Mouse (Mus musculus) MEL-GATA-1-ER (cell line): ENCODE data around the gene Pced1b.
"Not testable (repeated sequence)": the region's sequence is repeated elsewhere in the genome, so short reads cannot be mapped to it uniquely, and the experiment has no call there.

Experiments used
- DNase-seq: peaks from one replicate; pipeline ENCODE4 v3.0.0-alpha.2; 2012; ENCODE audit warnings: low read depth; ENCODE audit errors: extremely low read depth

Gene Pced1b

DNA sequence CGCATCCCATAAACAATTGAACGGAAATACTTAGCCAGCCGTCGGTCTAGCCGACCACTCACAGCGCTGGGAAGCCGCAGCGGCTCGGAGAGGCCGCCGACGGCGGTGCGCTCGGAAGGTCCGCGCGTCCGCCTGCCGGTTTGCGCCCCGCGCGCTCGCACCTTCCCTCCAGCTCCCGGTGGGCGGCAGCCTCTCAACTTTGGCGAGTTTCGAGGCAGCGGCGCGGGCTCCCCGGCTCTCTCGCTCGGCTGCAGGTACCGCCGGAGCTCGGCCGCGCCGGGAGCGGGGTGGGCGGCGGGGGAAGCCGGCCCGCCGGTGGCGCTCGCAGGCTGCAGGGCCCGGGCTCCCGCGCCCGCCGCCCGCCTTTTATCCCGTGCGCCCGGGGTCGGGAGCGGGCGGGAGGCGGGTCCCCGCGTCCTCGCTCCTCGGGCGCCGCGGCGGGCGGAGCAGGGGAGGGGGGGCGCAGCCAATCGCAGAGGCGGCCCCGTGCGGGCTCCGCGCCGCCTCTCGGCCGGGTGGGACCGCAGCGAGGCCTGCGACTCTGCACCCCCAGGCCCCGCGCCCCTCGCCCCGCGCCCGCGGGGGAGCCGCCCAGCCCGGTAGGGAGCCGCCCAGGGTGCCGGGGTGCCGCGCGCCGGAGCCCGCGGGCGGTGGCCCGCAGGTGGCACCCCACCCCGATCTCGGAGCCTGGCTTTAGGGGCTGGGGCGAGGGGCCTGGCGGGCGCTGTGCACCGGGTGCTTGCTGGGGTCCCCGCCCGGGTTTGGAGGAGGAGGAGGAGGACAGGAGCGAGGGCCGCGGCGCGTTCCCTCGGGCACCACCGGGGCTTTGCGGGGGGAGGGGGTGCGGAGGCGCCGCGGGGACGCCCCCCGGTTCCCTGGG lies at the start of gene Pced1b, which contains the start of gene Amigo2:
Gene Pced1b, plus strand, starts transcription at position 197 of the 880 bp plus-strand sequence.
Gene Amigo2, minus strand, starts transcription at position 377 of the 880 bp plus-strand sequence.
- no peak for DNase-seq

DNA sequence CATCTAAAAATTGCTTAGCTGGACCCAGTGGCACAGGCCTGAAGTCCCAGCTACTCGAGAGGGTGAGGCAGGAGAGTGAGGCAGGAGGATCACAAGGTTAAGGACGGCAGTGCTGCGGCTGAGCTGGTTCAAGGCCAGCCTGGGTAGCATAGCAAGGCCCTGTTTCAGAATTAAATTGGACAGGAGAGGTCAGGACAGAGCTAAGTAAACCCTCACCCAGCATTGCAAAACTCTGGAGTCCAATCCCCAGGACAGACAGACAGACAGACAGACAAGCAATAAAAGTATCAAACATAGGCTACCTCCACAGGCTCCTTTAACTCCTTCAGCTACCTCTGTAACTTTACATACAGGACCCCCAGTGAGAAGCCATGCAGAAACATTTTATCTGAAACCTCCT lies 42.0 kb upstream of the Pced1b start:
- no peak for DNase-seq

DNA sequence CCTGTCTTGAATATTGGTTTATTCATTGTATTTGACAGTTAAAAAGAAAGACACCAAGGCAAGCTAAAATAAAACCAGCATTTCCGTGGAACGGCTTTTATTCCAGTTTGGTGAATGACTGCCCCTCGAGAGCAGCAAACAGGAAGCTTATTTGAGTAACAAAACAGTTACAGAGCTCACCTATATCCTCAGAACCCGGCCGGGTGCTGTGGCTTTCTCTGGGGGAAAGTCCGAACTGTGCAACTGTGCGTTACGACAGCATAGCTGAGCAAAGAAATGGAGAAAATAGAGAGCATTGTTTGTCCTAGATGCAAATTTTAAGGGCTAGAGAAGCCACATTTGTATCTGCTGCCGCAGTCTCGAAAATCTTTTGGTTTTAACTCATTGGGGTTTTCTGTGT lies 41.1 kb upstream of the Pced1b start:
- no peak for DNase-seq

DNA sequence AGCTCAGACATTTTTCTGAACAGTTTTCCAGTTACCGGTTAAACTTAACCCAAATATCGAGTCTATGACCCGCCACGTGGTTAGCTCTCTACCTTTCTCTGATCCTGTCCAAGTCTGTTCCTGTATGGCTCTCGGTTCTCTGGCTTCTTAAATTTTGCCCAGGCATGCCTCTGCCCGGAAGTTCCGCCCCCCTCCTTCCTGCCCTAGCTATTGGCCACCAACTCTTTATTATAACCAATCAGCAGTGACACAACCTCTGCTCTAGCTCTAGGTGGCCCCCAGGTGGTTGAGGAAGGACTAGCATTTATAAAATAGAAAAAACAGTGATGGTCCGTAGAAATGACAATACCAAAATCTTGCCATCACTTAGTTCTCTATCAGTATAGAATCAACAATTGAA lies 40.4 kb upstream of the Pced1b start:
- DNase-seq: no peak

DNA sequence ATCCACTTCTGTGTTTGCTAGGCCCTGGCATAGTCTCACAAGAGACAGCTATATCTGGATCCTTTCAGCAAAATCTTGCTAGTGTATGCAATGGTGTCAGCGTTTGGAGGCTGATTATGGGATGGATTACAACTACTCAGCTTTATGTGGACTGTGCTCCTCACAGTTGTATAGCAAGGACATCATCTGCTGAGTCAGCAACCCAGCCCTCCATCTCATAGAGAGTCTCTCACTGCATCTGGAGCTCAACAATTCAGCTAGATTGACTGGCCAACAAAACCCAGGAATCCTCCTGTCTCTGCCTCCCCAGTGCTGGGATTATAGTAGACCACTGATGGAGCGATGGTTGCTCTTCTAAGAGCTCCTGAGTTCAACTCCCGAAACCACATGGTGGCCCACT lies 37.2 kb upstream of the Pced1b start:
- not testable (repeated sequence) for DNase-seq

DNA sequence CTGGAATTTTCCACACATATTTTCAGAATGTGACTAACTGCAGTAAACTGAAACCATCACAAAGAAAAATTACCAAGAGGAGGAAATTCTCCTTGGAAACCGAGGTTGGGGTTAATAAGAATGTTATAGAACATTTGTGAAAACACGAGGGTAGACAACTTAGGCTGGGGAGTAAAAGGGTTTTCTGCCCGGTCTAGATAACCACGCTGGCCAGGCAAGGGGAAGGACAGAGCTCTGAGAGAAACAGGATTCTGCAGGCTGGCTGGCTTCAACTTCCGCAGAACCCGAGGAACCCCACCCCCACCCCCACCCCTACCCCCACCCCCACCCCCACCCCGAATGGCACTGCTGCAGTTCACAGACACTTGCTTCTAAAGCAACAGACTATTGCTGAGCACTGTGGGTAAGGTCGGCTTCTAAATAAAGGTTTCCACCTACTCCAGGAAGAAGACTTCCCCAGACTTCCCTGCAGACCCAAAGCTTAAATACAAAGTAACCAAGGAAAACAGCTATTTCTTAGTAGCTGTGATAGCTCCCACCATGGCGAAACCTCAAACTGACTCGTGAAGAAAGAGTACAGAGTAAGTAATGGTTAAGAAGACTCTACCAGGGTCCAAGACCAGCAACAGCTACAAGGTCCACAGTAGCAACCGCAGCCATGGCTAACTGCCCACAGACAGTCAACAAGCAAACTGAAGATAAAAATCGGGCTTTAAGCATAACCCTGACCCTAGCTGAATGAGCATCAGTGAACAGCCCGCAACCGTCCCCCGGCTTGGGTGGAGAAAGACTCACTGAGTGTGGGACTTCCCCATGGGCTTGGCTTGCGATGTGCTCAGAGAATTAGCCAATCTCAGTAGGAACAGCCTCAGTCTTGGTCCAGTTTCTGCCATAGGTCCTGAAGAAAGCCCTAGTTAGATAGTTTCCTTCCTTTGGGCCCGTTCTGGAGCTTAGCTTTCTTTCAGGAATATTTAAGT lies 34.1 kb upstream of the Pced1b start:
- no peak for DNase-seq

DNA sequence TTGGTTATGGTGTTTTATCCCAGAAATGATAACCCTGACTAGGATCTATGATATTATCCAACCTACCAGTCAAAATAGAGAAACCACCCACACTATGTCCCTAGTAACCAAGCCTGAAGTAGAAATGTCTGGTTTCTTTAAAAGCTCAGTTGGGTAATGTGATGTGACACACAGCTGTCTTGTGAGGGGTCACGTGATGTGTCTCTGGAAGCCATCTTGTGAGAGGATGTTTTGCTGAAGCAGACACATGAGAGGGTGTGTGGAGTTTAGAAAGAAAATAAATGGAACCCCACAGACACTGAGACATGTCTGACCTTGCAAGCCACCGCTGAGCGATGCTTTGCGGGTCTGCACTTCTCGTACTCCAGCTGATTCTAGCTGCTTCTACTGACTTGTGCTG lies 30.1 kb upstream of the Pced1b start:
- DNase-seq: no peak

DNA sequence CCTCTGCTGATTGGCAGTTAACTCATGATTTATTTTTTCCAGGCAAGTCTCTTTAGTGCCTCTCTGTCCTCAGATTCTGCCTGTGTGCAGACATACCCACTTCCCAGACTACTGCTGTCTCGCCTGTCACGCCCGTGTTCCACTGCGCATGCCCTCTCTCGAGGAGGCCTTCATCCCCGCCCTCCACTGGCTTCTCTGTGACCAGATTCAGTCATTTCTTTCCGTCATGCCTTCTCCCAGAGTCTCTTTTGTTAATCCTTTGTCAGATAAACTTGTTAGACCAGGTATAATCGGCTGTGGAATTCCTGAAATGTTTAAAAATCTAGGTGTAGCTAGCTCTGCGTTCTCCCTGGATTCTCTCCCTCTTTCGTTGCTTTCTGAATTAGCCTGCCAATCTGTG lies 23.5 kb upstream of the Pced1b start:
- DNase-seq: no peak

DNA sequence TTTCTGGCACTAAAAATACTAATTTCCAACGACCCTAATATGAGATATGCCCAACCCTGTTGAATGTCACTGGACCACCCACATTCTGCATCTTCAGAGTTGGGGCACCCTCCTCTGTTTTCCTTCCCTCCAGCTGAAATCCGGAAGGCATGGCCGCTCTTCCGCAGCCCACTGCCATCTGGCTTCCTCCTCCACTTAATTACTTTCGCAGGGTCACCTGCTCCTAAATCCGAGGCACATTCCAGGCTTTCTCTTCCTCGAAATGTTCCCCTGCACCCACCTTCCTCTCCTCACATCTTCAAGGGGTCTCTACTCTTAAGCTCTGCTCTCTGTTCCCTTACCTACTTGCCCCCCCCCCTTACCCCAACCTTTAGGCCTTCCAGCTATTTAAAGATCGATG lies 22.9 kb upstream of the Pced1b start:
- DNase-seq: no peak

DNA sequence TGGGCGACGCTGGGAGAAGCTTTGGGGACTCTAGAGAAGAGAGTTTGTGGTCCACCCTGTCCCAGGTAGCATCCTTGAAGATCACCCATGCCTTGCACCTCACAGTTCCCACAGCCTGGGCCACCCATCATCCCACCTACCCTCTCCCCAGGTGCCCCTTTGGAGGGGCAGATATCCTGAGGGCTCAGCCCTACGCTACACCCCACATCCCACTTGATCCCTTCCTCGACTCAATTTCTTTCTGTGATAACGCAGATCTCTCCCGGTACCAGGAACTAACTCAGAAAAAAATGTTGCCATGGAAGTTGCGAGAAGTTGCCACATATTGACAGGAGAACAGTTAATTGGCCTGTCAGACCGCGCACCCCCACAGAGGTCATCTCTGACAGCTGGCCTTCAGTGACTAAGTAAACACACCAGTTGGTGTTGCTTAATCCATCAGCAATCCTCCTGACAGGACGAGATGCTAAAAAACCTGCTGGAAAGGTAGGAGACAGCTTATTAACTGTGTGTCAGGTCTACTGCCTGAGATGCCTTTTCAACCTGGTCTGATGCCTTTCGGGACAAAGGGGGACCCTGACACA lies 17.3 kb upstream of the Pced1b start:
- DNase-seq: no peak

DNA sequence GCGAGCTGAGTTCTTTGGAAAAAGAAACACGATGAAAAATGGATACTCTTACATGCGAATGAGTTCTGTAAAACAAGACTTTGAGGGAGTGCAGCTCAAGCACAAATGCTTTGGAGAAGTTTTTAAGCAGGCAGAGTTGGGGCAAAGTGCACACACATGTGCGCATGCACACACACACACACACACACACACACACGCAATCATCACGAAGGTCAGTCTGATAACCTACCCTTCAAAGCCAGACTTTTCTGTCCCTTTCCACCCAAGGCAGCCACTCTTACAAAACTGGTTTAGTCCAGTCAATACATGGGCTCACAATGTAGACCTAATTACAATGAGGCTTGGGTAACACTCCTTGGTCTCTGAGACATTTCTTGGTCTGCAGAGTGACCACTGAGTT lies 12.8 kb upstream of the Pced1b start:
- DNase-seq: no peak

DNA sequence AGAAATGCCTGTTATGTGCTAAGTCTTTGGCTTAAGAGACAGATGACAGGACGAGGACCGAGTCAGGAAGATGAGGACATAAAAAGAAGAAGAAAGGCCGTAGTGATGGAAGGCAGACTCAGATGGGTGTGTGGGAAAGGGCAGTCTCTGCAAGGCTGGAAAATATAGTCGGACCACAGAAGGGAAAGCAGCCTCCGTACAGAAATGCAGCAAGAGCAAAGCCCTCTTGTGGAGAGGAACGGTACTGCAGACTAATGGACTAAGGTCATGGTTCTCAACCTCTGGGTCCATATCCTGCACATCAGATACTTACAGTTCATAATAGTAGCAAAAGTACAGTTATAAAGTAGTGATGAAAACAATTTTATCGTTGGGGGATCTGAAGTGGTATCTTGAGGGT lies 11.7 kb upstream of the Pced1b start:
- DNase-seq: peak; percentile 68

DNA sequence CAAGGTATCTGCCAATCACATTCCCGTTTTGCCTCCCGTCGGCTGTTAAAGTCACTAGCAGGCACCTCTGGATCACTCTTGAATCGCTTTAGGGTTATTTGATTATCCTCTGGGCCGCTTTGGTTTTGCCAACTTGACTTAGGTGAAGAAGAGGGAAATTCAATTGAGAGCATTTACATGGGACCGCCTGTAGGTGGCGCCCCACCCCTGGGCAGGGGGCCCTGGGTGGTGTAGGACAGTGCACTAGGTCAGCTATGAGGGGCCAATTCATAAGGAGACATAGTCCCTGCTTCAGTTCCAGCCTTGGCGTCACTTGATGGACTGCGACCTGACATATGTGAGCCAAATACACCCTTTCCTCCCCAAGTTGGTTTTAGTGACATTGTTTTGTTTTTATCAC lies 10.0 kb upstream of the Pced1b start:
- peak; percentile 35 for DNase-seq

DNA sequence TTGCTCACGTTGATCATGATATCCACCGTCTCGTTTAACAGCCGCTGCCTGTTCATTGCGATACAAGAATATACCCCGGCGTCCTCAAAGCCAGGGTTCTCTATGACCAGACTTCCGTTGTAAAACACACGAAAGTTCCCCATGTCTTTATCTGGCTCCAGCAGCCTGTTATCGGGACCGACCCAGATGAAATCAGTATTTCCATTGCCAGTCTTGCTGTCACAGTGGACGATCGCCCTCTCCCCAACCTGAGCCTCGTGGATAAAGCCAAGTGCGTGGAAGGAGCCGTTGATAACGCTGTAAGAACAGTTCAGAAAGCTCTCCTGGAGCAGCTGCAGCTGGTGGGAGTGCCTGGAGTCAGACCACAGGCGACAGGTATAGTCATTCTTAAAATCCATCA lies 1.5 kb upstream of the Pced1b start:
- peak; percentile 73 for DNase-seq

DNA sequence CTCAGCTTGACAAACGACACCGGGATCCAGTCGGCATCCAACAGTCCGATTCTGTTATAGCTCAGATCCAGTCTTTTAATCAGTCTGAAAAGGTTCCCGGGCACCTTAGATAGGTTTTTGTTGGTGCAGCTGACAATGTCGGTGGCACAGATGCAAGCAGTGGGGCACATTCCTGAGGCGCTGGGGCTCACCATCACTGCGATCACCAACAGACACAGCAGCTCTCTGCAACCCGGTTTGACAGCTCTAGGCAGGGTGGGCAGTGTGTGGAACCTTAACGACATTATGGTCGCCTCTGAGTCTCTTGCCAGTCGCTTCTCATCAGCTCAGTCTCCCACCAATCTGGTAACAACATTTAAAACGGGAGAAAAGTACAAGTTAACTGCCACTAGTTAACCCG lies 651 bp upstream of the Pced1b start:
- no peak for DNase-seq

DNA sequence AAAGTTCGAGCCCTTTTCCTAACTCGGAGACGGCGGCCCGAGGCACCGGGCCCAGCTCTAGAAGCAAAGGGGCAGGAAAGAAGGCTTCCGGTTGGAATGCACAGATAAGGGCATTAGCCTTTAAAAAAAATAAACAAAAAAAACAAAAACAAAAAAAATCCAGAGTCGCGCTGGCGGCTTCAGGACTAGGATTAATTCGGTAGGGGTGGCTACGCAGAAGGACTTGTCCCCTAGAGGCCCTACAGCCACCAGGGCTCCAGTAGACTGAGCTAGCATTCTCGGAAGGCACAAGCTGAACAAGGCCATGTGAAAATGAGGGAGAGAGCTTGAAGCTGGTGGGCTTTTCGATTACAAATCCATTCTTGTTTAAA lies 869 bp downstream of the Pced1b start:
- DNase-seq: no peak

DNA sequence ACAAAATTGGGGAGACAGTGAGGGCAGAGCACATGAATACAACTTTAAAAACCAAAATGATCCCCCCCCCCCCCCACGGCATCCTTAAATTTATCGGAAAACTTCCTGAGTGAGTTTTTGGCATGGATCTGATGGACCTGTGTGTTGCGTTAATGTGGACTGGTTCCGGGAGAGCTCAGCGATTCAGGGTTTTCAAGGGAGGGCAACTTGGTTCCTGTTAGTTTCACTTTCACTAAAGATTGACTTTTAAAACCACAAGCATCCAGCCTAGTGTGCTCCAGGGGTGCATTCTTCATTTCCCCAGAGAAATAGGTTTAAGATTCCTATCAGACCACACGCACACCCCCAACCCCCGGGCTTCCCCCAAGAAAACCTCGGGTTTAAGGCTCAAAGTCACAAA lies 1.4 kb downstream of the Pced1b start:
- no peak for DNase-seq

DNA sequence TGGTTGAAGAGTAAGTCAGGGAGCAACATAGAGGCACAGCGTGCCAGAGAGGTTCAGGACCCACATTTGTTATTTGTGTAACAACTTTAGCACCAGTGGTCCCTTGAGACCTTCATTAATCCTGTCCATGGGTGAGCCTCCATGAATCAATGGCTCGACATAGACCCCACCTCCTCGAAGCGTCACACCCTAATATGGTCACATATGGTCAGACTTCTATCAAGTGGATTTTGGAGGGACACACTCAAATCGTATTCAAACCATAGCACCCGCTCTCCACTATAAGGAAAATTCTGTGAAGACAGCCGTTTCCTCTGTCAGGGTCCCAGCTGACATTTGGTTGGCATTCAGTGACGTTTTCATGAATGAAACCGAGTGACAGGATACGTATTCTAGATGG lies 2.4 kb downstream of the Pced1b start:
- DNase-seq: no peak

DNA sequence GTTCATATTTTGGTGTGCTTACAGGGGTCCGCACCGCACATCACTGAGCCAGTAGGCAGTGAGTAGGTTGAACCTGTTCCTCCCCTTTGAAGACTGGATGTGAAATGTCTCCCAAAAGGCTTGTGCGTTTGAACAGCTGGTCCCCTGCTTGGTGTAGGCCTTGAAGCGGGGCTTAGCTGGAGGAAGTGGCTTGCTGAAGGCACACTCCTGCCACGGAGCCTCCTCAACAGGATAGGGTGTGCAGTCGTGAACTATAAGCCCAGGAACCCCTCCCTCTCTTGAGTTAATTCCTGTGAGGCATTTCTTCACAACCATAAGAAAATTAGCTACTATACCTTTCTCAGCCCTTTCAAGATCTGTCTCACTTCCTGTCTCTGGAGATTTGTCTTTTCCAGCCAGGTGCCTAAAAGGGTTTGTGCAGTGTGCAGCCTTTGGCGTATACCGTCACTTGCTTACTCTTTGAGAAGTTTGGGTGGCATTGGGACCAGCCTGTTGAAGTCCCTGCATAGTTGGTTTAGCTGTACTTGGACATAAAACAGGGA lies 5.7 kb downstream of the Pced1b start:
- DNase-seq: no peak

DNA sequence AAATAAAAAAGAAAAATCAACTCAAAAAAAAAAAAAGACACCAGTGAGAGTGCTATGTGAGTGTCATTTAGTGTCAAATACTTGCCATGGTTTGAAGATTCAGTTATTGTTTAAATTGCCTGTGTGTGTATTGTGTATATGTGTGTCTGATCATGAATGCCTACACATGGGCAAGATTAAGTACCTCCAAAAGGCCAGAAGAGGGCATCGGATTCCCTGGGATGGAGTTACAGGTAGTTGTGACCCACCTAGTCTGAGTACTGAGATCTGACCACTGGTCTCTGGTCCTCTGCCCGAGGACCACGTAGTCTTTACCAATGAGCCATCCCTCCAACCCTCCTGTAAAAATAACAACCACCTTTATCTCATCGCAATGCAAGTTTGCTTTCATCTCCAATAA lies 7.5 kb downstream of the Pced1b start:
- no peak for DNase-seq

DNA sequence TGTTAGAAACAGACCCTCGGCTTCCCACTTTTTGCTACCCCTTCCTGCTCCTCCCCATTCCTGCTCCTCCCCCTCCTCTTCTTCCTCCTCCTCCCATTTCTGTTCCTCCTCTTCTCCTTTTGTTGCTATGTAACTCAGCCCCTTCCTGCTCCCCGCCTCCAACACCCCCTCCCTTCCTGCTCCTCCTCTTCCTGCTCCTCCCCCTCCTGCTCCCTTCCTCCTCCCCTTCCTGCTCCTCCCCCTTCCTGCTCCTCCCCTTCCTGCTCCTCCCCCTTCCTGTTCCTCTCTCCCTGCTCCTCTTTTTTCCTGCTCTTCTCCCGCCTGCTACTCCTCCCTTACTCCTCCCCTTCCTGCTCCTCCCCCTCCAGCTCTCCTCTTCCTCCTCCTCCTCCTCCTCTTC lies 8.9 kb downstream of the Pced1b start:
- DNase-seq: no peak

DNA sequence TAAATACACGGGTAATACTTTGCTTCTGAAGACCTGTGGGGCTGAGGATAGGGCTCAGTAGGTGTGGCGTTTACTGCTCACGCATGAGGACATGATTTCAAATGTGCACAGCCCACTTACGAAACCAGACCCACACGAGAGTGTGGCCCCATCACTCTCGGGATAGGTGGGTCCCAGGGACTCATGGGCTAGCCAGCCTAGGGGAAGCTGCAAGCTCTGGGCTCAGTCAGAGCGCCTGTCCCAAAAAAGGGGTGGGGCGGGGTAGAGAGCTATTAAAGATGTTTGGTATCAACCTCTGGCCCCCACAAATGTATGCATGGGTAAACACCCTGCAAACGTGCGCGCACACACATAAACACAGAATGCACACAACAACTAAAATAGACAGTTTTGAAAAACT lies 9.5 kb downstream of the Pced1b start:
- no peak for DNase-seq
